Mouse (Mus musculus): ENCODE data around the gene Gm9573. TPM values are rescaled to one million over a fixed set of nuclear protein-coding genes. Genes with fewer than 3 reads are reported as not detected.

Gene Gm9573
- polyA plus RNA-seq, 1 experiment from 2014 or later = not detected

GRCm38 (mm10) chr17:35601249-35601648 lies 25.2 kb downstream of the Gm9573 start, which contains the start of gene Sfta2:
Gene Sfta2, plus strand, starts transcription at chr17:35601549.
- no peak for ATAC-seq
- no peaks in the 10 kb centered on the region for H3K27me3 ChIP-seq
- no peak for TF ChIP-seq CTCF (IDR thresholded peaks at IDR 0.05)
- in situ Hi-C loops (cut with MboI; ENCODE audit: low pct_unique_long_range_greater_than_20kb) = no loop called here
- DNase-seq (ENCODE audit: low read depth, low spot score) = no peak
- CTCF ChIA-PET = interaction anchor here (1.2 to 1.6 kb wide), 3 partner anchors 9 to 34 kb away, joined by 3 to 5 read pairs (median 4); no protein-coding TSS in a partner anchor
- POLR2A ChIA-PET = interaction anchor here (1.0 to 1.4 kb wide), 2 partner anchors 10 kb away, joined by 3 to 6 read pairs; no protein-coding TSS in a partner anchor

GRCm38 (mm10) chr17:35597399-35597798 lies 29.0 kb downstream of the Gm9573 start:
- no peak for TF ChIP-seq CTCF (IDR thresholded peaks at IDR 0.05)
- no peak for DNase-seq (ENCODE audit: low read depth, low spot score)
- in situ Hi-C loops (cut with MboI; ENCODE audit: low pct_unique_long_range_greater_than_20kb) = no loop called here
- CTCF ChIA-PET = no interaction called here
- H3K27me3 ChIP-seq = no peaks in the 10 kb centered on the region
- no peak for ATAC-seq
- POLR2A ChIA-PET = interaction anchor here (1.9 kb wide), 1 partner anchor 12 kb away, joined by 5 read pairs; no protein-coding TSS in a partner anchor

GRCm38 (mm10) chr17:35594456-35594855 lies 32.0 kb downstream of the Gm9573 start:
- no peak for ATAC-seq

GRCm38 (mm10) chr17:35593786-35594185 lies 32.7 kb downstream of the Gm9573 start:
- DNase-seq (ENCODE audit: low read depth, low spot score) (no peak), ATAC-seq (no peak)
- in situ Hi-C loops (cut with MboI; ENCODE audit: low pct_unique_long_range_greater_than_20kb) = no loop called here
- POLR2A ChIA-PET = no interaction called here
- no peak for TF ChIP-seq CTCF (IDR thresholded peaks at IDR 0.05)
- CTCF ChIA-PET = interaction anchor here (1.4 to 1.8 kb wide), 2 partner anchors 12 to 110 kb away, joined by 3 to 4 read pairs; partner anchors contain the start of gene Ddr1
- H3K27me3 ChIP-seq = no peaks in the 10 kb centered on the region

More at GRCm38 (mm10) chr17:35594456-35594855, 32.0 kb downstream of the Gm9573 start:
- ChIA-PET POLR2A (no interaction called here), CTCF (interaction anchor here (1.4 to 1.8 kb wide), 2 partner anchors 12 to 110 kb away, joined by 3 to 4 read pairs; partner anchors contain the start of gene Ddr1)
- in situ Hi-C loops (cut with MboI; ENCODE audit: low pct_unique_long_range_greater_than_20kb) = no loop called here
- no peaks in the 10 kb centered on the region for H3K27me3 ChIP-seq
- DNase-seq (ENCODE audit: low read depth, low spot score) = no peak
- no peak for TF ChIP-seq CTCF (IDR thresholded peaks at IDR 0.05)

GRCm38 (mm10) chr17:35592131-35592530 lies 34.3 kb downstream of the Gm9573 start:
- TF ChIP-seq CTCF (IDR thresholded peaks at IDR 0.05) = peak; percentile 52
- DNase-seq (ENCODE audit: low read depth, low spot score) (no peak), ATAC-seq (no peak)
- CTCF ChIA-PET = interaction anchor here (1.2 to 2.9 kb wide), 6 partner anchors 9 to 72 kb away, joined by 3 to 12 read pairs (median 5); partner anchors contain the start of gene Sfta2
- no peaks in the 10 kb centered on the region for H3K27me3 ChIP-seq
- POLR2A ChIA-PET = interaction anchor here (1.2 kb wide), 1 partner anchor 36 kb away, joined by 3 read pairs; no protein-coding TSS in a partner anchor
- in situ Hi-C loops (cut with MboI; ENCODE audit: low pct_unique_long_range_greater_than_20kb) = no loop called here

- ATAC-seq (peak; percentile 72), DNase-seq (ENCODE audit: low read depth, low spot score) (peak; percentile 85)
- in situ Hi-C loops (cut with MboI; ENCODE audit: low pct_unique_long_range_greater_than_20kb) = no loop called here
- ChIA-PET CTCF (interaction anchor here (0.7 to 4.5 kb wide), 12 partner anchors 9 to 117 kb away, joined by 3 to 39 read pairs (median 4); partner anchors contain the start of gene Sfta2), POLR2A (interaction anchor here (1.2 kb wide), 1 partner anchor 37 kb away, joined by 3 read pairs; no protein-coding TSS in a partner anchor)
- no peak for TF ChIP-seq CTCF (IDR thresholded peaks at IDR 0.05)
- H3K27me3 ChIP-seq = no peaks in the 10 kb centered on the region
These were observed 34.7 kb downstream of the Gm9573 start for GRCm38 (mm10) chr17:35591731-35592130.

GRCm38 (mm10) chr17:35591219-35591578 lies 35.2 kb downstream of the Gm9573 start:
- ATAC-seq (no peak), DNase-seq (ENCODE audit: low read depth, low spot score) (peak; percentile 75)
- no peak for TF ChIP-seq CTCF (IDR thresholded peaks at IDR 0.05)
- H3K27me3 ChIP-seq = no peaks in the 10 kb centered on the region
- CTCF ChIA-PET = interaction anchor here (0.7 to 4.5 kb wide), 11 partner anchors 8 to 117 kb away, joined by 3 to 39 read pairs (median 4); no protein-coding TSS in a partner anchor
- POLR2A ChIA-PET = interaction anchor here (0.9 kb wide), 1 partner anchor 11 kb away, joined by 6 read pairs; the partner anchor contains the start of gene Sfta2
- in situ Hi-C loops (cut with MboI; ENCODE audit: low pct_unique_long_range_greater_than_20kb) = no loop called here

GRCm38 (mm10) chr17:35590410-35591218 lies 35.8 kb downstream of the Gm9573 start:
- ChIA-PET CTCF (interaction anchor here (0.8 to 4.5 kb wide), 10 partner anchors 7 to 118 kb away, joined by 3 to 39 read pairs (median 4); no protein-coding TSS in a partner anchor), POLR2A (interaction anchor here (0.9 kb wide), 1 partner anchor 11 kb away, joined by 6 read pairs; the partner anchor contains the start of gene Sfta2)
- peak; percentile 97 for TF ChIP-seq CTCF (IDR thresholded peaks at IDR 0.05)
- H3K27me3 ChIP-seq = no peaks in the 10 kb centered on the region
- ATAC-seq (peak; percentile 75), DNase-seq (ENCODE audit: low read depth, low spot score) (peak; percentile 95)
- in situ Hi-C loops (cut with MboI; ENCODE audit: low pct_unique_long_range_greater_than_20kb) = no loop called here

- in situ Hi-C loops (cut with MboI; ENCODE audit: low pct_unique_long_range_greater_than_20kb) = loop anchor here (10.0 kb wide), 2 partner anchors 236 to 286 kb away; partner anchors contain the start of genes Dhx16, Flot1 and Ier3
- no peak for DNase-seq (ENCODE audit: low read depth, low spot score)
- no peak for ATAC-seq
- POLR2A ChIA-PET = interaction anchor here (0.9 kb wide), 1 partner anchor 109 kb away, joined by 3 read pairs; no protein-coding TSS in a partner anchor
- CTCF ChIA-PET = interaction anchor here (1.0 to 4.5 kb wide), 8 partner anchors 8 to 149 kb away, joined by 3 to 39 read pairs (median 6); partner anchors contain the start of gene Cdsn
- H3K27me3 ChIP-seq = no peaks in the 10 kb centered on the region
- no peak for TF ChIP-seq CTCF (IDR thresholded peaks at IDR 0.05)
These were observed 38.0 kb downstream of the Gm9573 start for GRCm38 (mm10) chr17:35588387-35588786.

GRCm38 (mm10) chr17:35587291-35587690 lies 39.1 kb downstream of the Gm9573 start:
- CTCF ChIA-PET = interaction anchor here (0.6 to 4.5 kb wide), 6 partner anchors 9 to 150 kb away, joined by 3 to 39 read pairs (median 5); partner anchors contain the start of gene Cdsn
- POLR2A ChIA-PET = no interaction called here
- H3K27me3 ChIP-seq = no peaks in the 10 kb centered on the region
- in situ Hi-C loops (cut with MboI; ENCODE audit: low pct_unique_long_range_greater_than_20kb) = loop anchor here (10.0 kb wide), 2 partner anchors 238 to 288 kb away; partner anchors contain the start of genes Dhx16, Flot1 and Ier3
- TF ChIP-seq CTCF (IDR thresholded peaks at IDR 0.05) = no peak
- DNase-seq (ENCODE audit: low read depth, low spot score) = no peak
- no peak for ATAC-seq
